Mouse (Mus musculus): Measurements from ENCODE around the gene Ice2.

DNA sequence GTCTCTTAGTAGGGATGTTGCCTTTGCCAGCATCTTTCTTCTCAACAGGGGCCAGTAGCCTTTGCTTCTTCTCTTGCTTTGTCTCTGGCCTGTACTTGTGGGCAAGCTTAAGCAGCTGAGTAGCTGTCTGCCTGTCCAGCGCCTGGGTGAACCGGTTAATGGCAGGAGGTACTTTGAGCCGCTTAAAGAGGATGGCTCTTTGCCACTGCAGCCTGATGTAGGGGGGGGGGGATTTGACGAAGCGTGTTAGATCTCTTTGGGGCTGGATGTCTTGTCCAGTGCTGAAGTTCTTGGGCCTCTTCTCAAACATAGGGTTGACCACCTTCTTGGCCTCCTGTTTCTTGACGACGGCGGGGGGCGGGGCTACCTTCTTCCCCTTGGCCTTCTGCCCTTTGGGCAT is 52.9 kb downstream of the Ice2 start:
- TF ChIP-seq POLR2A (IDR thresholded peaks at IDR 0.05; ENCODE audit: insufficient read length, low read depth) (no peak), TCF12 (IDR thresholded peaks at IDR 0.05; ENCODE audit: insufficient read depth, poor library complexity, severe bottlenecking) (no peak), SRF (IDR thresholded peaks at IDR 0.05; ENCODE audit: control insufficient read depth, insufficient read length, low read depth) (no peak), CEBPB (IDR thresholded peaks at IDR 0.05; ENCODE audit: insufficient read depth, poor library complexity, severe bottlenecking) (no peak), POLR2AphosphoS2 (IDR thresholded peaks at IDR 0.05; ENCODE audit: insufficient read length, low read depth) (no peak), MYOD1 (IDR thresholded peaks at IDR 0.05; ENCODE audit: control insufficient read depth in 1 of 3, insufficient read length in 2 of 3, low read depth in 2 of 3) (no peak), MAX (IDR thresholded peaks at IDR 0.05; ENCODE audit: low read depth) (no peak), USF1 (IDR thresholded peaks at IDR 0.05; ENCODE audit: low read depth) (no peak), E2F4 (IDR thresholded peaks at IDR 0.05; ENCODE audit: insufficient read depth) (no peak), REST (IDR thresholded peaks at IDR 0.05; ENCODE audit: insufficient read depth, insufficient read length) (no peak), MYOG (IDR thresholded peaks at IDR 0.05; ENCODE audit: control insufficient read depth in 1 of 3, insufficient read depth in 1 of 3, insufficient read length in 2 of 3, low read depth in 2 of 3) (no peak)

All from myocyte (in vitro differentiated cells).